Mouse (Mus musculus): ENCODE measurements around the gene Lemd1. TPM values are rescaled to one million over a fixed set of nuclear protein-coding genes. Genes with fewer than 3 reads are reported as not detected.

The Lemd1 gene
- polyA plus RNA-seq, 1 experiment from 2014 or later: 14.3 TPM

- Histone ChIP-seq H3K27me3 (peaks cover 14% of the 10 kb centered on the region; the same call in 1 of the 2 replicates), H3K4me3 (0 out of 2 replicates have a peak overlapping the region, but pooled peaks have one; percentile 13), H3K9me3 (replicated peaks) (no peaks in the 10 kb centered on the region), H3K9ac (peak overlapping the region; percentile 48; the same call in 1 of the 2 replicates), H3K4me2 (peak overlapping the region; percentile 49), H3K4me1 (peaks cover 31% of the 10 kb centered on the region), H3K27ac (peak overlapping the region; percentile 37), H3K36me3 (ENCODE audit: poor library complexity, severe bottlenecking) (no peaks in the 10 kb centered on the region)
- peak; percentile 72; the same call in 1 of the 2 replicates for ATAC-seq
- WGBS: 8% methylated on average over 11 of the region's 12 CpGs
These were observed 23.0 kb upstream of the Lemd1 start for GRCm38 (mm10) chr1:132168115-132168767.

- H3K4me2 ChIP-seq: no peak overlapping the region
- peaks cover 18% of the 10 kb centered on the region for H3K4me1 ChIP-seq
- H3K27ac ChIP-seq: no peak overlapping the region
- no peaks in the 10 kb centered on the region for H3K9me3 ChIP-seq (replicated peaks)
- WGBS: 57% methylated on average over 6 of the region's 6 CpGs
- no peak for ATAC-seq
- H3K27me3 ChIP-seq: peaks cover 10% of the 10 kb centered on the region; the same call in 1 of the 2 replicates
- H3K4me3 ChIP-seq: no peak overlapping the region
- no peak overlapping the region for H3K9ac ChIP-seq
- H3K36me3 ChIP-seq (ENCODE audit: poor library complexity, severe bottlenecking): no peaks in the 10 kb centered on the region
These were observed 20.5 kb upstream of the Lemd1 start for GRCm38 (mm10) chr1:132170698-132171097.

- Histone ChIP-seq H3K27me3 (peaks cover 10% of the 10 kb centered on the region; the same call in 1 of the 2 replicates), H3K36me3 (ENCODE audit: poor library complexity, severe bottlenecking) (no peaks in the 10 kb centered on the region), H3K9ac (no peak overlapping the region), H3K4me1 (peaks cover 18% of the 10 kb centered on the region), H3K4me3 (no peak overlapping the region), H3K4me2 (no peak overlapping the region), H3K27ac (no peak overlapping the region), H3K9me3 (replicated peaks) (no peaks in the 10 kb centered on the region)
- no peak for ATAC-seq
- WGBS: 0% methylated on average over 2 of the region's 2 CpGs
These were observed 19.6 kb upstream of the Lemd1 start for GRCm38 (mm10) chr1:132171619-132172018.

GRCm38 (mm10) chr1:132186303-132186702 is 4.9 kb upstream of the Lemd1 start:
- Histone ChIP-seq H3K4me1 (peaks cover 7% of the 10 kb centered on the region), H3K36me3 (ENCODE audit: poor library complexity, severe bottlenecking) (no peaks in the 10 kb centered on the region), H3K9me3 (replicated peaks) (no peaks in the 10 kb centered on the region), H3K9ac (no peak overlapping the region), H3K4me3 (no peak overlapping the region), H3K27me3 (peaks cover 5% of the 10 kb centered on the region; the same call in 1 of the 2 replicates), H3K4me2 (no peak overlapping the region), H3K27ac (no peak overlapping the region)
- WGBS: 84% methylated on average over 4 of the region's 4 CpGs
- no peak for ATAC-seq

GRCm38 (mm10) chr1:132188442-132189066 is 2.7 kb upstream of the Lemd1 start:
- Histone ChIP-seq H3K4me1 (peaks cover 25% of the 10 kb centered on the region), H3K9me3 (replicated peaks) (no peaks in the 10 kb centered on the region), H3K4me2 (no peak overlapping the region), H3K27ac (no peak overlapping the region), H3K9ac (no peak overlapping the region), H3K4me3 (no peak overlapping the region), H3K27me3 (peaks cover 5% of the 10 kb centered on the region; the same call in 1 of the 2 replicates), H3K36me3 (ENCODE audit: poor library complexity, severe bottlenecking) (no peaks in the 10 kb centered on the region)
- 56% methylated on average over 9 of the region's 9 CpGs for WGBS
- no peak for ATAC-seq

GRCm38 (mm10) chr1:132189231-132189630 is 2.0 kb upstream of the Lemd1 start:
- peak overlapping the region; percentile 99; the same call in 1 of the 2 replicates for H3K27ac ChIP-seq
- peak overlapping the region; percentile 90 for H3K4me3 ChIP-seq
- H3K4me1 ChIP-seq: peaks cover 32% of the 10 kb centered on the region
- peaks cover 5% of the 10 kb centered on the region; the same call in 1 of the 2 replicates for H3K27me3 ChIP-seq
- H3K36me3 ChIP-seq (ENCODE audit: poor library complexity, severe bottlenecking): peaks cover 5% of the 10 kb centered on the region; the same call in 1 of the 2 replicates
- WGBS: 41% methylated on average over 4 of the region's 4 CpGs
- H3K9ac ChIP-seq: peak overlapping the region; percentile 100; the same call in 1 of the 2 replicates
- peak overlapping the region; percentile 76 for H3K4me2 ChIP-seq
- no peaks in the 10 kb centered on the region for H3K9me3 ChIP-seq (replicated peaks)
- no peak for ATAC-seq

- H3K4me1 ChIP-seq: peaks cover 40% of the 10 kb centered on the region
- H3K36me3 ChIP-seq (ENCODE audit: poor library complexity, severe bottlenecking): peaks cover 5% of the 10 kb centered on the region; the same call in 1 of the 2 replicates
- H3K4me2 ChIP-seq: peak overlapping the region; percentile 76
- peak overlapping the region; percentile 90 for H3K4me3 ChIP-seq
- under 1% methylated on average over 45 of the region's 50 CpGs for WGBS
- peak overlapping the region; percentile 100 for H3K9ac ChIP-seq
- peaks cover 5% of the 10 kb centered on the region; the same call in 1 of the 2 replicates for H3K27me3 ChIP-seq
- peak overlapping the region; percentile 99 for H3K27ac ChIP-seq
- peak; percentile 84 for ATAC-seq
- no peaks in the 10 kb centered on the region for H3K9me3 ChIP-seq (replicated peaks)
These were observed 1.2 kb upstream of the Lemd1 start for GRCm38 (mm10) chr1:132190040-132190513.

- Histone ChIP-seq H3K27ac (peak overlapping the region; percentile 99), H3K27me3 (peaks cover 5% of the 10 kb centered on the region; the same call in 1 of the 2 replicates), H3K4me2 (peak overlapping the region; percentile 76), H3K36me3 (ENCODE audit: poor library complexity, severe bottlenecking) (peaks cover 5% of the 10 kb centered on the region; the same call in 1 of the 2 replicates), H3K9ac (peak overlapping the region; percentile 100), H3K9me3 (replicated peaks) (no peaks in the 10 kb centered on the region), H3K4me3 (peak overlapping the region; percentile 90), H3K4me1 (peaks cover 46% of the 10 kb centered on the region)
- peak; percentile 41 for ATAC-seq
- WGBS: under 1% methylated on average over 58 of the region's 62 CpGs
These were observed 574 bp upstream of the Lemd1 start for GRCm38 (mm10) chr1:132190621-132191092.

- Histone ChIP-seq H3K9ac (peak overlapping the region; percentile 100), H3K9me3 (replicated peaks) (no peaks in the 10 kb centered on the region), H3K36me3 (ENCODE audit: poor library complexity, severe bottlenecking) (peaks cover 5% of the 10 kb centered on the region; the same call in 1 of the 2 replicates), H3K4me3 (peak overlapping the region; percentile 90), H3K27ac (peak overlapping the region; percentile 99), H3K27me3 (peaks cover 5% of the 10 kb centered on the region; the same call in 1 of the 2 replicates), H3K4me1 (peaks cover 60% of the 10 kb centered on the region), H3K4me2 (peak overlapping the region; percentile 76)
- 1% methylated on average over 16 of the region's 16 CpGs for WGBS
- ATAC-seq: peak; percentile 57
These were observed 802 bp downstream of the Lemd1 start for GRCm38 (mm10) chr1:132191786-132192680.

GRCm38 (mm10) chr1:132193806-132194205 is 2.6 kb downstream of the Lemd1 start:
- peaks cover 77% of the 10 kb centered on the region for H3K4me1 ChIP-seq
- H3K4me2 ChIP-seq: peak overlapping the region; percentile 76
- no peak for ATAC-seq
- no peaks in the 10 kb centered on the region for H3K27me3 ChIP-seq
- no peaks in the 10 kb centered on the region for H3K9me3 ChIP-seq (replicated peaks)
- peak overlapping the region; percentile 90 for H3K4me3 ChIP-seq
- H3K36me3 ChIP-seq (ENCODE audit: poor library complexity, severe bottlenecking): peaks cover 5% of the 10 kb centered on the region; the same call in 1 of the 2 replicates
- 0 out of 2 replicates have a peak overlapping the region, but pooled peaks have one; percentile 100 for H3K9ac ChIP-seq
- no peak overlapping the region for H3K27ac ChIP-seq
- 72% methylated on average over 3 of the region's 3 CpGs for WGBS

GRCm38 (mm10) chr1:132194624-132195023 is 3.4 kb downstream of the Lemd1 start:
- peak overlapping the region; percentile 55 for H3K9ac ChIP-seq
- no peak for ATAC-seq

More at GRCm38 (mm10) chr1:132194624-132195023, 3.4 kb downstream of the Lemd1 start:
- WGBS: 45% methylated on average over 3 of the region's 3 CpGs
- Histone ChIP-seq H3K36me3 (ENCODE audit: poor library complexity, severe bottlenecking) (peaks cover 5% of the 10 kb centered on the region; the same call in 1 of the 2 replicates), H3K27ac (no peak overlapping the region), H3K4me1 (peaks cover 82% of the 10 kb centered on the region), H3K4me3 (no peak overlapping the region; the same call in 1 of the 2 replicates), H3K4me2 (peak overlapping the region; percentile 76), H3K9me3 (replicated peaks) (no peaks in the 10 kb centered on the region), H3K27me3 (no peaks in the 10 kb centered on the region)

All from forebrain, embryonic 13.5 days (tissue).